Mouse (Mus musculus) heart, embryonic 13.5 days (tissue): ENCODE results near the gene Sema6d. TPM values are rescaled to one million over a fixed set of nuclear protein-coding genes. Genes with fewer than 3 reads are reported as not detected.

Experiments used
- ATAC-seq: fragments of 200-750 bp; cut with Nextera tagmentation; 2 replicates; pipeline ENCODE4 v1.8.0; 2017; ENCODE audit warnings: moderate TSS enrichment; ENCODE audit not compliant: insufficient number of reproducible peaks, low FRiP score, low TSS enrichment; ENCODE audit errors: extremely low read depth
- H3K27ac ChIP-seq: fragments of 300-500 bp; sonication (generic); replicated peaks from 2 replicates; pipeline ENCODE4 v1.5.1; 2015; ENCODE audit warnings: moderate library complexity, mild to moderate bottlenecking, inconsistent platforms
- H3K27me3 ChIP-seq: fragments of 300-500 bp; sonication (generic); replicated peaks from 2 replicates; pipeline ENCODE4 v1.6.1; 2015; ENCODE audit warnings: mild to moderate bottlenecking, inconsistent platforms
- H3K36me3 ChIP-seq: fragments of 300-500 bp; sonication (generic); 2 replicates; pipeline ENCODE4 v1.6.1; 2015; ENCODE audit warnings: mild to moderate bottlenecking, inconsistent platforms
- H3K4me1 ChIP-seq: fragments of 300-500 bp; sonication (generic); 2 replicates; pipeline ENCODE4 v1.6.1; 2015; ENCODE audit warnings: inconsistent platforms
- H3K4me2 ChIP-seq: fragments of 300-500 bp; sonication (generic); 2 replicates; pipeline ENCODE4 v1.6.1; 2015; ENCODE audit warnings: inconsistent platforms, mild to moderate bottlenecking, moderate library complexity
- H3K4me3 ChIP-seq: fragments of 300-500 bp; sonication (generic); 2 replicates; pipeline ENCODE4 v1.5.1; 2015; ENCODE audit warnings: moderate library complexity, mild to moderate bottlenecking, inconsistent platforms
- H3K9ac ChIP-seq: fragments of 300-500 bp; sonication (generic); 2 replicates; pipeline ENCODE4 v1.6.1; 2015; ENCODE audit warnings: inconsistent platforms, mild to moderate bottlenecking, moderate library complexity
- H3K9me3 ChIP-seq: fragments of 300-500 bp; sonication (generic); 2 replicates; pipeline ENCODE4 v1.6.1; 2016; ENCODE audit warnings: inconsistent platforms
- WGBS: fragments of 180-500 bp; shearing (Covaris S2); methylation state at CpG from one replicate; pipeline ENCODE4 v1.1.7; 2015; ENCODE audit warnings: mixed read lengths; 5-methylcytosine and 5-hydroxymethylcytosine counted together
- polyA plus RNA-seq: library from polyadenylated mRNA; unstranded; fragments of >200 nt; fragmentation: Nextera tagmentation; extraction: Ambion mirVana; gene quantifications from 2 replicates; pipeline ENCODE4 v1.2.1, GENCODE M21; 2015

Gene Sema6d
- polyA plus RNA-seq, 1 experiment from 2014 or later: 18.8 TPM

DNA sequence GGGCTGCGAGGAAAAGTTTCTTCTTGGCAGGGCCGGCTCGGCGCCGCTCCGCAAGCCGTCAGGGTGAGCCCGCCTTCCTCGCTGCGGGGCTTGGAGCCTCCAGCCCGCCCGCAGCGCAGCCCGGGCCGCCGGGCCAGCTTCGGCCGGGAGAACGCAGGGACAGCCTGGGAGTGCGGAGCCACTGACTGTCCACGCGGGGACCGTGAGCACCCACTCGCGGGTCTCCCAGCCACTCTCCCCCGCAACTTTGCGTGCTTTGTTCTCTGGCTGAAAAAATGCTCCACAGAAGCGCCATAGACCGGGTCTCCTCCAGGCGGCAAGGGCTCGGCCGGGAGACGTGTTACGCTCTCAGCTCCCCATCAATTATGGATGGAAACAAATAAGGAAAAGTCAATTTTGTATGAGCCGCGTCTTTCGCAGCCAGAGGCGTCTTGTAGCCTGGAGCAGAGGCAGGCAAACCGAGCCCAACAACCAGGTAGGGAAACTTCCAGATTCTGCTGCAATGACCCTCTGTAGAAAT, 520.9 kb downstream of the Sema6d start:
- Histone ChIP-seq H3K27me3 (no peaks in the 10 kb centered on the region), H3K36me3 (no peaks in the 10 kb centered on the region), H3K27ac (peak overlapping the region; percentile 98), H3K4me3 (peak overlapping the region; percentile 72), H3K9me3 (no peaks in the 10 kb centered on the region), H3K4me1 (peaks cover 61% of the 10 kb centered on the region), H3K4me2 (peak overlapping the region; percentile 78), H3K9ac (peak overlapping the region; percentile 92)
- WGBS: under 1% methylated on average over 39 of the region's 39 CpGs
- no peak; the same call in 1 of the 2 replicates for ATAC-seq

DNA sequence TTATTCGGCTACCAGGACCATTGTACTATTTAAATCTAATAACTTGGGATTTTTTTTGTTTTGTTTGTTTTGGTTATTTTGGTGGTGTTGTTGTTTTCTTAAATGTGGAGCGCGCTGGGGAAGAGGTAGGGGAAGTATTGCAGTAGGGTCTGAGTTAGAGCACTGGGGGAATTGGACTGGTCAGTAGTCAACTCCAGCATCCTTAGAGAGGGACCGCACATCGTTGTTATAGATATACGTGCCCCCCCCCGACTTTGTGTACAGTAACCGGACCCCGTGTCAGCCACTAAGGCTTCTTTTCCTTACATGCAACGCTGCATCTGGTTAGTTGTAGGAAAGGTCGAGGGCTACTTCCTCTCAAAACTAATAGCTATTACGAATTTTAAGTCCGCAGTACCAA, 521.5 kb downstream of the Sema6d start:
- ATAC-seq: no peak
- peak overlapping the region; percentile 92 for H3K9ac ChIP-seq
- H3K4me2 ChIP-seq: peak overlapping the region; percentile 78
- no peaks in the 10 kb centered on the region for H3K36me3 ChIP-seq
- peak overlapping the region; percentile 98 for H3K27ac ChIP-seq
- peak overlapping the region; percentile 72 for H3K4me3 ChIP-seq
- no peaks in the 10 kb centered on the region for H3K9me3 ChIP-seq
- WGBS: 7% methylated on average over 13 of the region's 13 CpGs
- H3K27me3 ChIP-seq: no peaks in the 10 kb centered on the region
- peaks cover 67% of the 10 kb centered on the region for H3K4me1 ChIP-seq

DNA sequence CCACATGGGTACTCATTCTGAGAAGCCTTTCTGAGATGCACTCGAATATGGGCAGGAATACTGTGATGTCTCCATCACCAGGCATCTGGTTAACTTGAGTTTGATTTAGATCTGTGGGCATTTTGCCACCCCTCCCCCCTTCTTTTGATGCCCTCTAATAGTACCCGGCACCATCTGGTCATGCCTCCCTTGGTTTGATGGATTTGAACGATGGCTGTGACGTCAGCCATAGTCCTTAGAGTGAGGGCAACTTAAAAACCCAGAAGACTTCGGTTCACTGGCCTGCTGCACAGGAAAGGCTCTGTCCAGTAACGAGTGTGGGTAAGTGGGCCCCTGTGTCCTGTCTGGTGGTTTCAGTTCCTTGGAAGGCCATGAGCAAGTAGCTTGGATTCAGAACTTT, 522.5 kb downstream of the Sema6d start:
- H3K27me3 ChIP-seq: no peaks in the 10 kb centered on the region
- H3K9me3 ChIP-seq: no peaks in the 10 kb centered on the region
- peak overlapping the region; percentile 72 for H3K4me3 ChIP-seq
- H3K36me3 ChIP-seq: no peaks in the 10 kb centered on the region
- peak overlapping the region; percentile 78 for H3K4me2 ChIP-seq
- WGBS: 28% methylated on average over 6 of the region's 6 CpGs
- no peak for ATAC-seq
- peak overlapping the region; percentile 92 for H3K9ac ChIP-seq
- H3K4me1 ChIP-seq: peaks cover 76% of the 10 kb centered on the region
- H3K27ac ChIP-seq: peak overlapping the region; percentile 98

DNA sequence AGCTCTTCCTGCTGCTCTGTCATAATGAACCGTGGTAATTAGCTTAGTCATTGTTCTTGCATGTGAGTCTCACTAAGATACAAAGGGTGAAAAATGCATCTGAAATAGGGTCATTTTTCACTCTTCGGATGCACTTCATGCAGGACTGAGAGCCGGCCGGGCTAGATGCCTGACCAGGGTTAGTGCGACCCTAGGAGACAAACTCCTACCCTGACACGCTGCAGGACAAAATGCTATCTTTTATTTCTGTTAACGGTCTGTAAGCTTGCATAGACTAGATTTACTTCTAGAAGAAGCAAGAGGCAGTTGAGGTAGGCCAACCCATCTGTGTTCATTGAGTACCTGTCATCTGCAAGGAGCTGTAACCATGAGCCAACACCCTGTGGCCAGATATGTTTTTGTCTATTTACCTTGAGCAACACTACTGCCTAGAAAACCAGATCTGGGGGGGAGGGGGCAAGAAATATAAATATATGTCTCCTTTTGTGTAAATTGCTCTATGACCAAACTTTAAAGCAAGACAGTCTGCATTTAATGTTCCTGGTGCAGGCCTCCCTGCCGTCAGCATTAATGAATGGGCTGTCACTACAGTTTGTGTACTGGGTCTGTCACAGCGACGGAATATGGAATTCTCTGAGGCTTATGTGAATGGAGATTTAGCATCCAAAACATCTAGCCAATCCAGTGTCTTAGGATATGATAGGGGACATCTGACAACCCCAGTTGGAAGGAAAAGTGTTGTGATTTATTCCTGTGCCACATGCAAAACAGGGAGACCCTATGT, 523.1 kb downstream of the Sema6d start:
- Histone ChIP-seq H3K4me3 (peak overlapping the region; percentile 72), H3K9me3 (no peaks in the 10 kb centered on the region), H3K27ac (peak overlapping the region; percentile 98), H3K4me1 (peaks cover 76% of the 10 kb centered on the region), H3K36me3 (no peaks in the 10 kb centered on the region), H3K27me3 (no peaks in the 10 kb centered on the region), H3K4me2 (peak overlapping the region; percentile 78), H3K9ac (peak overlapping the region; percentile 92)
- 49% methylated on average over 10 of the region's 10 CpGs for WGBS
- no peak for ATAC-seq

DNA sequence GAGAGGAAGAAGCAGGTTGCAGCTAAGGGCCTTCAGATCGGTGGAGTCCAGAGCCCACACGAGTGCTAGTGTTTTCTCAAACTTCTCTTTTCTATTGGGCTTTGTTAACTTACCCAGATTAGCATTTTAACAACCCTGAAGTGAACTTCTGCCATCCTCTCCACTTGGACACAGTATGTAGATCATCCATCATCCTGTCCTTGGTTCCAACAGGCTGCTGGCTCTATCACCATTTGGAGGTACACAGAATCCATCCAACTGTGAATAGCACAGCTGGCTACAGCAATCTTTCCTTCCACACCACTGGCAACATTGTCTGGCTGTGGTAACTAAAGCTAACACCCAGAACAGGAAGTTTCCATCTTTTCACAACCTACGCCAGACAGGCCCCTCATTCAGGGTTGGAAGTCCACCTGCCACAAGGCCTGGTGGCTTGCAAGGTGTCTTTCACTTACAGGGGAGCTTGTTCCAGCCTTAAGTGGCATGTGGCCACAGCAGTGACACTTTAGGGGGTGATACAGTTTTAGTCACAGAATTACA, 524.0 kb downstream of the Sema6d start:
- Histone ChIP-seq H3K9ac (peak overlapping the region; percentile 92), H3K4me3 (peak overlapping the region; percentile 72), H3K36me3 (no peaks in the 10 kb centered on the region), H3K27ac (peak overlapping the region; percentile 29), H3K9me3 (no peaks in the 10 kb centered on the region), H3K4me2 (peak overlapping the region; percentile 78), H3K27me3 (no peaks in the 10 kb centered on the region), H3K4me1 (peaks cover 77% of the 10 kb centered on the region)
- ATAC-seq: no peak
- 57% methylated on average over 3 of the region's 3 CpGs for WGBS

DNA sequence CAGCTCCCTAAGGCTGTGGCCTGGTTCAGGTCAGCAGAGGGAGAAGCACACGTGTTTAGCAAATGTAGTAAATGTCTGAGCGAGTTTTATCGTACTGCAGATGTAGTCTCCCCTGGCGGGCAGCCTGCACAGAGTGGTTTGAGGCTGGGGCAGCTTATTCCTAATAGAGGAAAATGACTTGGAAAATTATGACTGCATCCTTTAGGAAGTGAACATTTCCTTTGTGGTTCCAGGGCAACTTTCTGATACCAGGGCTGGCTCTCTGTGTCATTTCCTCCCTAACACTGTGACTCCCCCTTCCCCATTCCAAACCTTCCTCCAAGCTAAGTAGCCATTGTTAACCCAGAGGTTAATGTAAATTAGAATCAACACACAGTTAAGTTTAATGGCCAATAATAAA, 527.0 kb downstream of the Sema6d start:
- peak overlapping the region; percentile 78 for H3K4me2 ChIP-seq
- no peaks in the 10 kb centered on the region for H3K36me3 ChIP-seq
- peaks cover 99% of the 10 kb centered on the region for H3K4me1 ChIP-seq
- peak overlapping the region; percentile 89 for H3K27ac ChIP-seq
- H3K9me3 ChIP-seq: no peaks in the 10 kb centered on the region
- H3K9ac ChIP-seq: peak overlapping the region; percentile 72
- no peaks in the 10 kb centered on the region for H3K27me3 ChIP-seq
- WGBS: 25% methylated on average over 4 of the region's 4 CpGs
- no peak for ATAC-seq
- 0 out of 2 replicates have a peak overlapping the region, but pooled peaks have one; percentile 30 for H3K4me3 ChIP-seq

DNA sequence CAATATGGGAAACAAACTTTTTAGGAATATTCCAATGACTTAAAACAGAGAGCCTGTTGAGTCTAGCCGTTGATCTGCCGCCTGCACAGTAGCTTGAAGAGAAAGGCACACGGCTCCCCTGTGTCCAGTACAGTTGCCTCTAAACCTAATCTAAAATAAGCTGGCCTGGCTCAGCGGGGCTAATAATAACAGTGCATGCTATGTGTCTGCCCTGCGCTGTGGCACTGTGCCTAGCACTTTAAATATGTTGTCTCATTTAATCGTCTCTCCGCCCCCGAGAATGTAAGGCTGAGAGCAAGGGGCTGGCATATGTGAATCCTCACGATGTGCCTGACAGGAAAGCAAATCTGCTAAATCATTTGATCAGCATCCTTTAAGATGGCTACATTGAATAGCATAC, 527.7 kb downstream of the Sema6d start:
- H3K27me3 ChIP-seq: no peaks in the 10 kb centered on the region
- peak overlapping the region; percentile 30 for H3K4me3 ChIP-seq
- peak; percentile 64 for ATAC-seq
- peak overlapping the region; percentile 72 for H3K9ac ChIP-seq
- peaks cover 98% of the 10 kb centered on the region for H3K4me1 ChIP-seq
- H3K27ac ChIP-seq: peak overlapping the region; percentile 89
- H3K4me2 ChIP-seq: peak overlapping the region; percentile 78
- 14% methylated on average over 9 of the region's 9 CpGs for WGBS
- H3K36me3 ChIP-seq: no peaks in the 10 kb centered on the region
- H3K9me3 ChIP-seq: no peaks in the 10 kb centered on the region

DNA sequence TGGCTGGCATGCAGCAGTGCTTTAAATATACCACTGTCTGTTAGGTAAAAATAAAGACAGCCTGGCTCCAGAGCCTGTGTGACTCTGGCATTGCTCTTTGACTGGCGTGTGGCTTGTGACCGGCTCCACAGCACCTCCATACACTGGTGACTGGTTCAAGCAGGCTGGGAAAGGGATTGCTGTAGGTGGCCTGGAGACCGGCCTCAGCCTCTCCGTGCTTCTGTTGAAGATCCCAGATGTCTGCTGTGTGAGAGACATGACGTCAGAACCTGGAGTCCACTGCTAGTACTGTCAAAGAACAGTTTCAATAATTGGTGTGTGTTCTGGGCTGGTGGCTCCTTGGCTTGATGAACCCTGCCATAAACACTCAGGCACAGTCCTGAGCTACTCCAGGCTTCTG, 528.3 kb downstream of the Sema6d start:
- no peaks in the 10 kb centered on the region for H3K9me3 ChIP-seq
- H3K36me3 ChIP-seq: 0 out of 2 replicates have a peak, but pooled peaks cover 2% of the 10 kb centered on the region
- H3K27me3 ChIP-seq: no peaks in the 10 kb centered on the region
- peaks cover 93% of the 10 kb centered on the region for H3K4me1 ChIP-seq
- ATAC-seq: no peak
- peak overlapping the region; percentile 89 for H3K27ac ChIP-seq
- H3K4me3 ChIP-seq: peak overlapping the region; percentile 30
- peak overlapping the region; percentile 72 for H3K9ac ChIP-seq
- WGBS: 30% methylated on average over 5 of the region's 5 CpGs
- peak overlapping the region; percentile 78 for H3K4me2 ChIP-seq

DNA sequence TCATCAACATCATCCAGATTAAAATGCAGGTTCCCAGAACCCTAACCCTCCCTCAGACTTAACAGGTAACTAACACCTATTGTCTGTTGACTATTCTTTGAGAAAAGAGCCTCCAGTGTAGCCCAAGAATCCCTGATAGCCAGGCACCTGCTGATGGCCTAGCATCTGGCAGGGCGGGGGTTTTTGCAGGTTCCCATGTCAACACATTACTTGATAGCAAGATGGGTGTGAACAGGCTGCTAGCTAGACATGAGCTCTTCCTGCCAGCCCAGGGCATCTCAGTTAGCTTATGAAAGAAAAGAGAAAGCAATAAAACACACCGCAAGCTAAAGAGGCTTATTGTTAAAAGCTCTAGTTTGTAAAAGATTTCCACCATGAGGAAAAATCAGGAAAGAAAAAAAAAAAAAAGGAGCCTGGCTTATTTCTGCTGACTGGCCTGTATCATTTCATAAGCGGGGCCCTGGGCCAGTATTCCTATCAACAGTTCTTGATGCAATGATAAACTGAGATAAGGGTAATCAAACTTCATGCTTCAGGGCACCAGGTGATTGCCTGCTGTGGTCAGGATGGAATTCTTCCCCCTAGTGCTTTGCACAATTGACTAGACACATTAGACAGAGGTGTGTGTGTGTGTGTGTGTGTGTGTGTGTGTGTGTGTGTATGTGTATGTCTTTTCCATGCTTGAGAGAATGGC, 528.9 kb downstream of the Sema6d start:
- no peak for ATAC-seq
- WGBS: 39% methylated on average over 3 of the region's 3 CpGs
- 0 out of 2 replicates have a peak, but pooled peaks cover 2% of the 10 kb centered on the region for H3K36me3 ChIP-seq
- peak overlapping the region; percentile 89 for H3K27ac ChIP-seq
- peaks cover 90% of the 10 kb centered on the region for H3K4me1 ChIP-seq
- no peaks in the 10 kb centered on the region for H3K9me3 ChIP-seq
- no peak overlapping the region for H3K4me3 ChIP-seq
- peak overlapping the region; percentile 72 for H3K9ac ChIP-seq
- H3K4me2 ChIP-seq: peak overlapping the region; percentile 78
- no peaks in the 10 kb centered on the region for H3K27me3 ChIP-seq

DNA sequence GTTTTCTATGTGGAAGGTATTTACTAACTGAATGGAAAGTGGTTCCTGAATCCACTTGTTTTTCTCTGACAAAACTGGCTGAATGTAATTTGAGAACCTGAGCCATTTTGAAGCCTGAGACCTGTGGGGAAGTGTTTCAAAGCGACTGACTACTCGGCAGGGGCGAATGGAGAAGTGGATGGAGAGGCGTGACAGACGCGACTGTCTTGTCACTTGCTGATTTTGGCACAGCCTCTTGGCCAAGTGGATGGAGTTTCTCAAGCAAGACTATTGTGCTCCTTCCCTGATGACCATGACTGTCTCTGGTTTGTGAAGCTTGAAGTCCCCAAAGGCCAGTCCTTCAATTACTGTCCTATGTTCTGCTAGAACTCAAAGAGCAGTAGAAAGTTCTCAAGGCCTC, 530.7 kb downstream of the Sema6d start:
- 0 out of 2 replicates have a peak, but pooled peaks cover 2% of the 10 kb centered on the region for H3K36me3 ChIP-seq
- no peak overlapping the region for H3K4me3 ChIP-seq
- H3K4me2 ChIP-seq: no peak overlapping the region
- H3K4me1 ChIP-seq: peaks cover 75% of the 10 kb centered on the region
- ATAC-seq: no peak
- no peaks in the 10 kb centered on the region for H3K9me3 ChIP-seq
- no peaks in the 10 kb centered on the region for H3K27me3 ChIP-seq
- no peak overlapping the region for H3K9ac ChIP-seq
- 48% methylated on average over 6 of the region's 6 CpGs for WGBS
- H3K27ac ChIP-seq: no peak overlapping the region

DNA sequence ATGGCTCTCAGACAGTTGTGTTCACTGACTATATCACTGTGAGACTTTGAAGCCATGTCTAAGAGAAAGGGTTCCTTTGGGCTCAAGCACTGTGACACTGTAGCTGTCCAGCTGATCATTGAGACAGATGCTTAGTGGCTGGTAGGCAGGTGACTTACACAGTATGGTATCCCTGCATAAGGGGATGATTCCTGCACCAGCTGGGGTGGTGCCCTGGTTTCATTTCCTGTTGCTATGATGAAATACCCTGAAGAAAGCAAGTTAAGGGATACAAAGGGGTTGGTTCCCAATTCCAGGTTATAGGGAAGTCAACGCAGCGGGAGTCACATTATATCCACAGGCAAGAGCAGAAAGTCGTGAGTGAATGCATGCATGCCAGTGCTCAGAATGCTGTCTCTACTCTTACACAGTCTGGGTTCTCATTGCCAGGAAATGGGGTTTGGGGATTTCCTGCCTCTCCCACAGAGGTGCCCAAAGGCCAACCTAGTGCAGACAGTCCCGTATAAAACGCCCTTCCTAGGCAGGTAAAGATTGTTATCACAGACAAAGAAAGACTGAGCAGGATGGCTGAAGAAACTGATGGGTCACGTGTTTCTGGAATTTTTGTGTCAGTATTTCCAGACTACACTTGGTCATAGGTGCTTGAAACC, 532.3 kb downstream of the Sema6d start:
- no peak overlapping the region for H3K9ac ChIP-seq
- no peak for ATAC-seq
- 72% methylated on average over 6 of the region's 6 CpGs for WGBS
- 0 out of 2 replicates have a peak, but pooled peaks cover 2% of the 10 kb centered on the region for H3K36me3 ChIP-seq
- peaks cover 71% of the 10 kb centered on the region for H3K4me1 ChIP-seq
- H3K4me3 ChIP-seq: no peak overlapping the region
- no peak overlapping the region for H3K4me2 ChIP-seq
- no peak overlapping the region for H3K27ac ChIP-seq
- no peaks in the 10 kb centered on the region for H3K9me3 ChIP-seq
- no peaks in the 10 kb centered on the region for H3K27me3 ChIP-seq
